Mouse (Mus musculus) stomach, postnatal 0 days (tissue): ENCODE data around the gene Lin28a. TPM values are rescaled to one million over a fixed set of nuclear protein-coding genes. Genes with fewer than 3 reads are reported as not detected.

Source experiments
- ATAC-seq: fragments of 200-750 bp; cut with Nextera tagmentation; 2 replicates; pipeline ENCODE4 v1.8.0; 2017; ENCODE audit not compliant: low FRiP score, low TSS enrichment
- DNase-seq: peaks from one replicate; pipeline ENCODE4 v3.0.0-alpha.2; 2016; ENCODE audit warnings: low spot score
- H3K27ac ChIP-seq: fragments of 300-500 bp; sonication (generic); replicated peaks from 2 replicates; pipeline ENCODE4 v1.5.1; 2014; ENCODE audit warnings: mild to moderate bottlenecking, control low read depth
- H3K27me3 ChIP-seq: fragments of 300-500 bp; sonication (generic); 2 replicates; pipeline ENCODE4 v1.6.1; 2014; ENCODE audit warnings: low read length; ENCODE audit not compliant: control insufficient read depth, insufficient read depth
- H3K36me3 ChIP-seq: fragments of 300-500 bp; sonication (generic); 2 replicates; pipeline ENCODE4 v1.6.1; 2014; ENCODE audit warnings: low read length, mixed read lengths; ENCODE audit not compliant: control insufficient read depth, insufficient read depth
- H3K4me1 ChIP-seq: fragments of 300-500 bp; sonication (generic); replicated peaks from 2 replicates; pipeline ENCODE4 v1.6.1; 2014; ENCODE audit warnings: antibody characterized with exemption; ENCODE audit not compliant: control insufficient read depth, insufficient read depth
- H3K4me2 ChIP-seq: fragments of 300-500 bp; sonication (generic); replicated peaks from 2 replicates; pipeline ENCODE4 v1.6.1; 2014; ENCODE audit warnings: low read depth, mild to moderate bottlenecking, control low read depth, moderate library complexity
- H3K4me3 ChIP-seq: fragments of 300-500 bp; sonication (generic); 2 replicates; pipeline ENCODE4 v1.5.1; 2014; ENCODE audit warnings: low read depth, low read length, control low read depth
- H3K9ac ChIP-seq: fragments of 300-500 bp; sonication (generic); 2 replicates; pipeline ENCODE4 v1.6.1; 2014; ENCODE audit warnings: mild to moderate bottlenecking, low read length, control low read depth, mixed read lengths
- H3K9me3 ChIP-seq: fragments of 300-500 bp; sonication (generic); 2 replicates; pipeline ENCODE4 v1.6.1; 2016; ENCODE audit warnings: low read length; ENCODE audit not compliant: control insufficient read depth
- CTCF ChIP-seq: IDR thresholded peaks from 2 replicates; pipeline ENCODE4 v1.5.1; 2016; ENCODE audit warnings: antibody characterized with exemption, low read depth, mild to moderate bottlenecking, moderate library complexity
- EP300 ChIP-seq: optimal IDR thresholded peaks from 2 replicates; pipeline ENCODE3; 2016; ENCODE audit warnings: antibody characterized with exemption
- WGBS: fragments of 180-500 bp; shearing (Covaris S2); extraction: QIAGEN DNeasy Blood & Tissue Kit; methylation state at CpG from one replicate; pipeline ENCODE4 v1.1.7; 2014; 5-methylcytosine and 5-hydroxymethylcytosine counted together
- polyA plus RNA-seq: library from polyadenylated mRNA; unstranded; fragments of >200 nt; fragmentation: Nextera tagmentation; extraction: Ambion mirVana; gene quantifications from 2 replicates; pipeline ENCODE4 v1.2.1, GENCODE M21; 2015

The Lin28a gene
- polyA plus RNA-seq: not detected in 2 replicates

DNA sequence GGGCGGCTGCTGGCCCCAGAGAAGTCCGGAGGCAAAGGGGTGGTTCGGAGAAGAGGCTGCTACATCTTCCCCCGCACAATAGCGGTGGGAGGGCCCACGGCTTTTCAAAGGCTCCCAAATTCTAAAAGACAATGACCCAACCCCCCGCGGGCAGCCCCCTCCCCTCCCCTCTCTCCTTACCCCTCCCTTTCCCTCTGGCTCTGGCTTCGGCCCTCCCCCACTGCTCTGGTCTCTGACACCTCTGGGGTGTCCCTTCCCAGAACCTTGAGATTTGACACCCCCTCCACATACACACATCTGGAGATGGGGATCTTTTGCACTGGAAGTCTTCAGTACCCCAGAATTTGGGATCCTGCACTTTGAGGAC, at the start of gene Lin28a:
TSS of gene Lin28a (minus strand) at position 63 of the 367 bp plus-strand sequence.
- Histone ChIP-seq H3K27me3 (peaks cover 15% of the 10 kb centered on the region; the same call in 1 of the 2 replicates), H3K4me2 (no peak within 1 kb of the TSS), H3K9me3 (no peaks in the 10 kb centered on the region), H3K27ac (no peak within 1 kb of the TSS), H3K4me1 (no peaks in the 10 kb centered on the region), H3K4me3 (no peak within 1 kb of the TSS), H3K36me3 (no peaks in the 10 kb centered on the region), H3K9ac (no peak within 1 kb of the TSS)
- ATAC-seq: no peak
- no peak for DNase-seq
- TF ChIP-seq EP300 (no peak), CTCF (no peak)
- 0% methylated on average over 8 of the region's 9 CpGs for WGBS

DNA sequence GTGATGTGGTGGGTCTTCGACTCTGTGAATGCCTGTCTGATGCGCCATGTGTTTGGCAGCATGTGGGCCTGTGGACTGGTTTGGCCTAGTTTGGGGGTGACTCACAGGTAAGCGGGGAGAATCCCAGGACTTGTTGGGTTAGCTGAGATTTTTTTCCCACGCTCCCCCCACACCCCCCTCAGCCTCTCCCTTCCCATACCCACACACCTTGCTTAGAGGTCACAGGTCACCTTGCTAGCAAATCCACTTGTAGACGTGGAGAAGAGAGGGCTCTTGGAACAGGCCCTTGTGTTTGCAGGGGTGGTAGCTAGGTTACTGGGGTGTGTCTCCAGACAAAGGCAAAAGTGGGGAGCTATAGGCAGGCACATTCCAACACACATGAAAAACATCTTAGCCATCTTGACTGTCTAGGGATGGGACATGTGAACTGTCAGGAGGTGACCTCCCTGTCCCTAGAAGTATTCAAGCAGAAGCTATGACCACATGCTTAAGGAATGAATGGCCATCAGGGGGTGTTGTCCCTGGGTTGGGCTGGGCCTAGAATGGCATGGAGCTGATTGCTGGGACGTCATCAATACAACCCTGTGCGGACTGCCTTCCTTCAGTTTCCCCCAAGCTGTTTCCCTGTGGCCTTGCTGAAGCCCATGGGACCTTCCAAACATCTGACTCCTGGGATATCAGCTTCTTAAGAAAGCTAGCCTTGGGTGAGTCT, 49.3 kb upstream of the Lin28a start:
- Histone ChIP-seq H3K4me3 (no peak overlapping the region), H3K36me3 (no peaks in the 10 kb centered on the region), H3K4me2 (no peak overlapping the region), H3K4me1 (0 out of 2 replicates have a peak, but pooled peaks cover 3% of the 10 kb centered on the region), H3K9me3 (no peaks in the 10 kb centered on the region), H3K9ac (no peak overlapping the region), H3K27me3 (no peaks in the 10 kb centered on the region), H3K27ac (peak overlapping the region; percentile 88)
- DNase-seq: peak; percentile 69
- ATAC-seq: peak; percentile 74
- TF ChIP-seq EP300 (no peak), CTCF (0 out of 2 replicates have a peak, but pooled peaks have one; percentile 5)
- 63% methylated on average over 7 of the region's 7 CpGs for WGBS

DNA sequence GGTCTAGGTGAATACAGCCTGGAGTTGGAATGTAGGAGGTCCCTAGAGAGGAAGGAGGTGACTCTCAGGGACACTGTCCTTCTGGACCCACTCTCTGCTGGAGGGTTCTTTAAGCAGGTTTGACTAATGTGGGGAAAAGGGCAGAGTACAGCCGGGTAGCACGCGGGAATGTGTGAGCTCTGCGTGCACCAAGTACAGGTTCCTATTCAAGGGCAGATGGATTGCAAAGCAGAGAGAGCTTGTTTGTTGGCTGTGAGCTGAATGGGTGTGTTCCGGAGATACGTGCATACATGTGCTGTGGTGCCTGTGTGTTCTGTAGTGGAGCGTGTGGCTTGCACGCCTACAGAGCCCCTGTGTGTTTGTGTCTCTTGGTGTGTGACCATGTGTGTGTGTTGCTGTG, 48.7 kb upstream of the Lin28a start:
- Histone ChIP-seq H3K36me3 (no peaks in the 10 kb centered on the region), H3K4me1 (0 out of 2 replicates have a peak, but pooled peaks cover 3% of the 10 kb centered on the region), H3K27ac (peak overlapping the region; percentile 88), H3K27me3 (no peaks in the 10 kb centered on the region), H3K9ac (peak overlapping the region; percentile 43; the same call in 1 of the 2 replicates), H3K4me2 (peak overlapping the region; percentile 47; the same call in 1 of the 2 replicates), H3K9me3 (no peaks in the 10 kb centered on the region), H3K4me3 (no peak overlapping the region)
- peak; percentile 71 for DNase-seq
- peak; percentile 74 for ATAC-seq
- 59% methylated on average over 8 of the region's 8 CpGs for WGBS
- TF ChIP-seq CTCF: no peak
- no peak for TF ChIP-seq EP300

- ATAC-seq: peak; percentile 51
- no peak for TF ChIP-seq EP300
These were observed 46.9 kb upstream of the Lin28a start for GRCm38 (mm10) chr4:134065431-134066004.

DNA sequence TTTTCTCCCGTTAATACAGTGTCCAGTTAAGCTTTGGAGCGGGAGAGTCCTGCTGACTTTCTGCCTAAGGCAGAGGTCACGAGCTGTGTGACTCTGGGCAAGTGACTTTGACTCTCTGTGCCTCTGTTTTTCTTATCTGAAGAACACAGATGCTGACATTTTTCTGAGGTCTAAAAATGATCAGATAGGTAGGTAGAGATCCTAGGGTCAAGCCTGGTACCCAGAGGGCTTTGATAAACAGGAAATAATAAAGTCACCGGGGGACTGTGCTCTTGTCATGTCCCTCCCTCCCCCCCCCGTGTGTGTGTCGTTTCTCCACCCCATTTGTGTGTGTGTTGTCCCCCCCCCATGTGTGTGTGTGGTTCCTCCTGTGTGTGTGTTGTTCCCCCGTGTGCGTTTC, 43.9 kb upstream of the Lin28a start:
- Histone ChIP-seq H3K4me3 (no peak overlapping the region), H3K4me2 (0 out of 2 replicates have a peak overlapping the region, but pooled peaks have one; percentile 11), H3K9ac (no peak overlapping the region), H3K36me3 (no peaks in the 10 kb centered on the region), H3K27me3 (no peaks in the 10 kb centered on the region; the same call in 1 of the 2 replicates), H3K27ac (peak overlapping the region; percentile 56), H3K9me3 (no peaks in the 10 kb centered on the region), H3K4me1 (0 out of 2 replicates have a peak, but pooled peaks cover 3% of the 10 kb centered on the region)
- 44% methylated on average over 6 of the region's 8 CpGs for WGBS
- no peak for TF ChIP-seq EP300
- TF ChIP-seq CTCF: no peak
- DNase-seq: no peak
- no peak for ATAC-seq

More at GRCm38 (mm10) chr4:134065431-134066004, 46.9 kb upstream of the Lin28a start:
- Histone ChIP-seq H3K4me1 (0 out of 2 replicates have a peak, but pooled peaks cover 3% of the 10 kb centered on the region), H3K9ac (peak overlapping the region; percentile 35; the same call in 1 of the 2 replicates), H3K27me3 (no peaks in the 10 kb centered on the region; the same call in 1 of the 2 replicates), H3K4me3 (peak overlapping the region; percentile 27; the same call in 1 of the 2 replicates), H3K9me3 (no peaks in the 10 kb centered on the region), H3K27ac (peak overlapping the region; percentile 74), H3K36me3 (no peaks in the 10 kb centered on the region), H3K4me2 (peak overlapping the region; percentile 47)
- 15% methylated on average over 23 of the region's 23 CpGs for WGBS
- DNase-seq: peak; percentile 83
